Mouse (Mus musculus): ENCODE data around the gene Boll. TPM values are rescaled to one million over a fixed set of nuclear protein-coding genes. Genes with fewer than 3 reads are reported as not detected.
"Not testable (repeated sequence)": the region's sequence is repeated elsewhere in the genome, so short reads cannot be mapped to it uniquely, and the experiment has no call there.

The Boll gene
- polyA plus RNA-seq, 1 experiment from 2014 or later, result 0.44 TPM

- 16% methylated on average over 9 of the region's 9 CpGs for WGBS
- no peaks in the 10 kb centered on the region for H3K36me3 ChIP-seq (ENCODE audit: control insufficient read depth, insufficient read depth, low read length)
- no peak overlapping the region; the same call in 1 of the 2 replicates for H3K9ac ChIP-seq (ENCODE audit: low read depth, low read length)
- no peak overlapping the region for H3K4me2 ChIP-seq (ENCODE audit: low read depth, low read length)
- peak; percentile 71; the same call in 1 of the 2 replicates for ATAC-seq
- H3K27ac ChIP-seq (ENCODE audit: low read length), result no peak overlapping the region
- H3K4me3 ChIP-seq (ENCODE audit: low read length), result no peak overlapping the region
- no peaks in the 10 kb centered on the region for H3K4me1 ChIP-seq (ENCODE audit: control insufficient read depth, insufficient read depth, low read length)
- no peaks in the 10 kb centered on the region for H3K9me3 ChIP-seq (ENCODE audit: control insufficient read depth, low read length)
- H3K27me3 ChIP-seq (replicated peaks; ENCODE audit: control insufficient read depth, insufficient read depth, low read length), result no peaks in the 10 kb centered on the region
Measured at GRCm38 (mm10) chr1:55383114-55383773, 20.0 kb upstream of the Boll start.

GRCm38 (mm10) chr1:55380527-55380926 is 17.3 kb upstream of the Boll start:
- no peak for ATAC-seq
- Histone ChIP-seq H3K27ac (ENCODE audit: low read length) (no peak overlapping the region), H3K4me1 (ENCODE audit: control insufficient read depth, insufficient read depth, low read length) (no peaks in the 10 kb centered on the region), H3K9me3 (ENCODE audit: control insufficient read depth, low read length) (no peaks in the 10 kb centered on the region), H3K4me3 (ENCODE audit: low read length) (no peak overlapping the region), H3K9ac (ENCODE audit: low read depth, low read length) (no peak overlapping the region), H3K27me3 (replicated peaks; ENCODE audit: control insufficient read depth, insufficient read depth, low read length) (no peaks in the 10 kb centered on the region), H3K4me2 (ENCODE audit: low read depth, low read length) (no peak overlapping the region), H3K36me3 (ENCODE audit: control insufficient read depth, insufficient read depth, low read length) (no peaks in the 10 kb centered on the region)
- 66% methylated on average over 2 of the region's 2 CpGs for WGBS

- no peaks in the 10 kb centered on the region for H3K27me3 ChIP-seq (replicated peaks; ENCODE audit: control insufficient read depth, insufficient read depth, low read length)
- H3K4me1 ChIP-seq (ENCODE audit: control insufficient read depth, insufficient read depth, low read length), result no peaks in the 10 kb centered on the region
- no peak for ATAC-seq
- WGBS, result 88% methylated on average over 3 of the region's 3 CpGs
- H3K4me3 ChIP-seq (ENCODE audit: low read length), result no peak overlapping the region
- no peak overlapping the region for H3K27ac ChIP-seq (ENCODE audit: low read length)
- no peaks in the 10 kb centered on the region for H3K36me3 ChIP-seq (ENCODE audit: control insufficient read depth, insufficient read depth, low read length)
- no peak overlapping the region for H3K4me2 ChIP-seq (ENCODE audit: low read depth, low read length)
- no peak overlapping the region for H3K9ac ChIP-seq (ENCODE audit: low read depth, low read length)
- no peaks in the 10 kb centered on the region for H3K9me3 ChIP-seq (ENCODE audit: control insufficient read depth, low read length)
Measured at GRCm38 (mm10) chr1:55372626-55373025, 9.4 kb upstream of the Boll start.

GRCm38 (mm10) chr1:55363586-55363985 is 317 bp upstream of the Boll start:
- ATAC-seq, result peak; percentile 93
- H3K4me3 ChIP-seq (ENCODE audit: low read length), result peak overlapping the region; percentile 59
- H3K9ac ChIP-seq (ENCODE audit: low read depth, low read length), result peak overlapping the region; percentile 54
- H3K27ac ChIP-seq (ENCODE audit: low read length), result no peak overlapping the region
- no peaks in the 10 kb centered on the region for H3K36me3 ChIP-seq (ENCODE audit: control insufficient read depth, insufficient read depth, low read length)
- H3K4me2 ChIP-seq (ENCODE audit: low read depth, low read length), result peak overlapping the region; percentile 70
- H3K4me1 ChIP-seq (ENCODE audit: control insufficient read depth, insufficient read depth, low read length), result peaks cover 4% of the 10 kb centered on the region; the same call in 1 of the 2 replicates
- H3K27me3 ChIP-seq (replicated peaks; ENCODE audit: control insufficient read depth, insufficient read depth, low read length), result peaks cover 15% of the 10 kb centered on the region
- peaks cover 7% of the 10 kb centered on the region for H3K9me3 ChIP-seq (ENCODE audit: control insufficient read depth, low read length)
- WGBS, result 2% methylated on average over 27 of the region's 27 CpGs

- H3K27me3 ChIP-seq (replicated peaks; ENCODE audit: control insufficient read depth, insufficient read depth, low read length), result peaks cover 15% of the 10 kb centered on the region
- peak; percentile 46 for ATAC-seq
- H3K36me3 ChIP-seq (ENCODE audit: control insufficient read depth, insufficient read depth, low read length), result no peaks in the 10 kb centered on the region
- peak overlapping the region; percentile 59 for H3K4me3 ChIP-seq (ENCODE audit: low read length)
- H3K9me3 ChIP-seq (ENCODE audit: control insufficient read depth, low read length), result peaks cover 7% of the 10 kb centered on the region
- H3K4me2 ChIP-seq (ENCODE audit: low read depth, low read length), result peak overlapping the region; percentile 70
- no peak overlapping the region for H3K27ac ChIP-seq (ENCODE audit: low read length)
- 45% methylated on average over 48 of the region's 49 CpGs for WGBS
- H3K9ac ChIP-seq (ENCODE audit: low read depth, low read length), result no peak overlapping the region
- H3K4me1 ChIP-seq (ENCODE audit: control insufficient read depth, insufficient read depth, low read length), result peaks cover 4% of the 10 kb centered on the region; the same call in 1 of the 2 replicates
Measured at GRCm38 (mm10) chr1:55362634-55363033, 635 bp downstream of the Boll start.

GRCm38 (mm10) chr1:55351914-55352313 is 11.4 kb downstream of the Boll start:
- H3K27me3 ChIP-seq (replicated peaks; ENCODE audit: control insufficient read depth, insufficient read depth, low read length); H3K27ac ChIP-seq (ENCODE audit: low read length); H3K36me3 ChIP-seq (ENCODE audit: control insufficient read depth, insufficient read depth, low read length); H3K9ac ChIP-seq (ENCODE audit: low read depth, low read length); H3K9me3 ChIP-seq (ENCODE audit: control insufficient read depth, low read length); H3K4me1 ChIP-seq (ENCODE audit: control insufficient read depth, insufficient read depth, low read length); ATAC-seq; H3K4me2 ChIP-seq (ENCODE audit: low read depth, low read length); H3K4me3 ChIP-seq (ENCODE audit: low read length): not testable (repeated sequence)
- WGBS, result 82% methylated on average over 2 of the region's 2 CpGs

GRCm38 (mm10) chr1:55325496-55325895 is 37.8 kb downstream of the Boll start:
- H3K4me1 ChIP-seq (ENCODE audit: control insufficient read depth, insufficient read depth, low read length); H3K27me3 ChIP-seq (replicated peaks; ENCODE audit: control insufficient read depth, insufficient read depth, low read length); H3K9ac ChIP-seq (ENCODE audit: low read depth, low read length); ATAC-seq; H3K4me3 ChIP-seq (ENCODE audit: low read length); H3K9me3 ChIP-seq (ENCODE audit: control insufficient read depth, low read length); H3K4me2 ChIP-seq (ENCODE audit: low read depth, low read length); H3K36me3 ChIP-seq (ENCODE audit: control insufficient read depth, insufficient read depth, low read length); H3K27ac ChIP-seq (ENCODE audit: low read length): not testable (repeated sequence)
- 80% methylated on average over 5 of the region's 5 CpGs for WGBS

GRCm38 (mm10) chr1:55301077-55301476 is 62.2 kb downstream of the Boll start:
- no peaks in the 10 kb centered on the region for H3K9me3 ChIP-seq (ENCODE audit: control insufficient read depth, low read length)
- H3K4me3 ChIP-seq (ENCODE audit: low read length), result no peak overlapping the region
- ATAC-seq, result no peak
- no peaks in the 10 kb centered on the region for H3K36me3 ChIP-seq (ENCODE audit: control insufficient read depth, insufficient read depth, low read length)
- no peak overlapping the region for H3K9ac ChIP-seq (ENCODE audit: low read depth, low read length)
- no peak overlapping the region for H3K4me2 ChIP-seq (ENCODE audit: low read depth, low read length)
- no peaks in the 10 kb centered on the region for H3K4me1 ChIP-seq (ENCODE audit: control insufficient read depth, insufficient read depth, low read length)
- H3K27me3 ChIP-seq (replicated peaks; ENCODE audit: control insufficient read depth, insufficient read depth, low read length), result no peaks in the 10 kb centered on the region
- no peak overlapping the region for H3K27ac ChIP-seq (ENCODE audit: low read length)

- H3K36me3 ChIP-seq (ENCODE audit: control insufficient read depth, insufficient read depth, low read length), result no peaks in the 10 kb centered on the region
- H3K9me3 ChIP-seq (ENCODE audit: control insufficient read depth, low read length), result no peaks in the 10 kb centered on the region
- H3K9ac ChIP-seq (ENCODE audit: low read depth, low read length), result no peak overlapping the region
- no peak overlapping the region for H3K4me2 ChIP-seq (ENCODE audit: low read depth, low read length)
- no peaks in the 10 kb centered on the region for H3K4me1 ChIP-seq (ENCODE audit: control insufficient read depth, insufficient read depth, low read length)
- H3K27me3 ChIP-seq (replicated peaks; ENCODE audit: control insufficient read depth, insufficient read depth, low read length), result no peaks in the 10 kb centered on the region
- no peak overlapping the region for H3K4me3 ChIP-seq (ENCODE audit: low read length)
- no peak overlapping the region for H3K27ac ChIP-seq (ENCODE audit: low read length)
- ATAC-seq, result no peak
- 73% methylated on average over 9 of the region's 9 CpGs for WGBS
Measured at GRCm38 (mm10) chr1:55279081-55279480, 84.2 kb downstream of the Boll start.

GRCm38 (mm10) chr1:55265447-55265846 is 97.8 kb downstream of the Boll start:
- H3K4me2 ChIP-seq (ENCODE audit: low read depth, low read length), result no peak overlapping the region
- no peaks in the 10 kb centered on the region for H3K9me3 ChIP-seq (ENCODE audit: control insufficient read depth, low read length)
- H3K4me3 ChIP-seq (ENCODE audit: low read length), result no peak overlapping the region
- ATAC-seq, result no peak
- WGBS, result 56% methylated on average over 2 of the region's 2 CpGs
- no peaks in the 10 kb centered on the region for H3K4me1 ChIP-seq (ENCODE audit: control insufficient read depth, insufficient read depth, low read length)
- H3K27ac ChIP-seq (ENCODE audit: low read length), result no peak overlapping the region
- no peaks in the 10 kb centered on the region for H3K36me3 ChIP-seq (ENCODE audit: control insufficient read depth, insufficient read depth, low read length)
- H3K9ac ChIP-seq (ENCODE audit: low read depth, low read length), result no peak overlapping the region
- no peaks in the 10 kb centered on the region for H3K27me3 ChIP-seq (replicated peaks; ENCODE audit: control insufficient read depth, insufficient read depth, low read length)

All from intestine, embryonic 16.5 days (tissue).